Mouse (Mus musculus): Measurements from ENCODE around the gene Utp3. TPM values are rescaled to one million over a fixed set of nuclear protein-coding genes. Genes with fewer than 3 reads are reported as not detected.
"Not testable (repeated sequence)": the region's sequence is repeated elsewhere in the genome, so short reads cannot be mapped to it uniquely, and the experiment has no call there.

The Utp3 gene
- polyA plus RNA-seq, 1 experiment from 2014 or later = 36.4 TPM

DNA sequence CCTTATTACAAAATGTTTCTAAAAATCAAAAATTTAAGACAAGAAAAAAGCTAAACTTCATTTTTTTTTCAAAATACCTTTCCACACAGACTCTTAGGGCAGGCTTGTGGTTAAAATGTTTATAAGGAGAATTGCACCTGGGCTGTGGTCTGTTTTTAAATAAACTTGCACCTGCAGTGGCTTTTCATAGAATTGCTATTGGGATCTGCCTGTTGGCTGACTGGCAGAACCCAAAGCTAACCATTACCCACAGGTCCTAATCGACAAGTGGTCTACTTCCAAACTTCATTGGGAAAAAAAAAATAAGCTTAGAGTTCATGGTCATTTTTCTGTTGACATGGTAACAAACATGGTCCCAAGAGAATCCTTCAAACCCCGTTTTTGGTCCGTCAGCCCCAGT is 19.6 kb upstream of the Utp3 start:
- ATAC-seq (no peak), DNase-seq (ENCODE audit: low spot score) (no peak)
- 66% methylated on average over 3 of the region's 3 CpGs for WGBS
- H3K36me3 ChIP-seq (ENCODE audit: insufficient read depth, low read length) = no peaks in the 10 kb centered on the region
- no peaks in the 10 kb centered on the region for H3K4me1 ChIP-seq (ENCODE audit: insufficient read depth, low read depth, low read length)
- no peak overlapping the region for H3K4me3 ChIP-seq (ENCODE audit: low read depth, low read length)
- H3K4me2 ChIP-seq (replicated peaks; ENCODE audit: low read depth, low read length) = no peak overlapping the region
- H3K9me3 ChIP-seq (ENCODE audit: low read length) = no peaks in the 10 kb centered on the region
- H3K27me3 ChIP-seq (replicated peaks; ENCODE audit: insufficient read depth, low read length) = no peaks in the 10 kb centered on the region
- H3K27ac ChIP-seq (ENCODE audit: low read length) = no peak overlapping the region
- TF ChIP-seq CTCF (IDR thresholded peaks at IDR 0.05) = no peak
- no peak for TF ChIP-seq EP300 (IDR thresholded peaks at IDR 0.05)
- H3K9ac ChIP-seq (replicated peaks; ENCODE audit: low read depth) = no peak overlapping the region

DNA sequence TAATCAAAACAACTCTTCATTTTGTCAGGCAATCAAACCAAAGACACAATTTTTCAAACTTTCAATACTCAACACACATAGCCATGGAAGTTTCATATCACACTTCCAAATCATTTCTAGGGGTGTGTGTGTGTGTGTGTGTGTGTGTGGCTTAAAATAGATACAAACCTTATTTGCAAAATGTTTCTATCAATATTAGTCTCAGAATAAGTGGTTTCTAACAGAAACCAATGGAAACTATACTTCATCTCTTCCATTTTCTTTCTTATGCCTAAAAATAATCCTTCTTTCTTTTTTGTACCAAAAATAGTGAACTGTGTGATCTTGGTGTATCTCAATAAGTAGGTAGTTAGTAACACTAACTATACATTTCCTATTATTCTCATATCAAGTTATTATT is 13.4 kb upstream of the Utp3 start:
- H3K4me3 ChIP-seq (ENCODE audit: low read depth, low read length) = no peak overlapping the region
- H3K27me3 ChIP-seq (replicated peaks; ENCODE audit: insufficient read depth, low read length) = no peaks in the 10 kb centered on the region
- no peak overlapping the region for H3K27ac ChIP-seq (ENCODE audit: low read length)
- no peak overlapping the region for H3K9ac ChIP-seq (replicated peaks; ENCODE audit: low read depth)
- H3K36me3 ChIP-seq (ENCODE audit: insufficient read depth, low read length) = no peaks in the 10 kb centered on the region
- H3K9me3 ChIP-seq (ENCODE audit: low read length) = no peaks in the 10 kb centered on the region
- H3K4me1 ChIP-seq (ENCODE audit: insufficient read depth, low read depth, low read length) = no peaks in the 10 kb centered on the region
- TF ChIP-seq CTCF (IDR thresholded peaks at IDR 0.05) (no peak), EP300 (IDR thresholded peaks at IDR 0.05) (no peak)
- no peak for DNase-seq (ENCODE audit: low spot score)
- ATAC-seq = no peak
- no peak overlapping the region for H3K4me2 ChIP-seq (replicated peaks; ENCODE audit: low read depth, low read length)

GRCm38 (mm10) chr5:88542651-88543282 is 11.5 kb upstream of the Utp3 start:
- Histone ChIP-seq H3K27ac (ENCODE audit: low read length) (no peak overlapping the region), H3K4me3 (ENCODE audit: low read depth, low read length) (no peak overlapping the region), H3K4me1 (ENCODE audit: insufficient read depth, low read depth, low read length) (no peaks in the 10 kb centered on the region), H3K36me3 (ENCODE audit: insufficient read depth, low read length) (no peaks in the 10 kb centered on the region), H3K27me3 (replicated peaks; ENCODE audit: insufficient read depth, low read length) (no peaks in the 10 kb centered on the region), H3K9me3 (ENCODE audit: low read length) (no peaks in the 10 kb centered on the region), H3K4me2 (replicated peaks; ENCODE audit: low read depth, low read length) (no peak overlapping the region), H3K9ac (replicated peaks; ENCODE audit: low read depth) (no peak overlapping the region)
- peak; percentile 81 for TF ChIP-seq CTCF (IDR thresholded peaks at IDR 0.05)
- TF ChIP-seq EP300 (IDR thresholded peaks at IDR 0.05) = no peak
- DNase-seq (ENCODE audit: low spot score) (peak; percentile 78), ATAC-seq (peak; percentile 68)
- WGBS = 60% methylated on average over 5 of the region's 5 CpGs

DNA sequence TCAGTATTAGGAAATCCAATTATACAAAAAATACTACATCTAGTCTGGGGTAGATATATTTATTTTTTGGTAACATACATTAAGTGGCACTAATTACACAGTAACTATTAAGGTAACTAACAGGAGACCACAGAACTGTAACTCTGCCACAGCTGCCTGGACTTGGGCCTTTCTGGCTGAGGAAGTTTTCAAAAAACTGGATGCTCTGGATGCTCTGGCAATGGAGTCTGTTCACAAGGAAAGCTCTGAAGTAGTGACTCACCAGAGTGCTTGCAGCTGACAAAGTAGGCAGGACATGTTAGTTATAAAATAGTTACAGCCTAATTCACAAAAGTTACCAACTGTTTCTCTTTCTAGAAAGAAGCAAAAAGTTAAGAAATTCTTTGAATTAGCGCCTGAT is 9.9 kb upstream of the Utp3 start:
- WGBS = 90% methylated on average over 1 of the region's 1 CpGs
- not testable (repeated sequence) for H3K4me3 ChIP-seq (ENCODE audit: low read depth, low read length); H3K36me3 ChIP-seq (ENCODE audit: insufficient read depth, low read length); H3K9me3 ChIP-seq (ENCODE audit: low read length); H3K4me1 ChIP-seq (ENCODE audit: insufficient read depth, low read depth, low read length); H3K4me2 ChIP-seq (replicated peaks; ENCODE audit: low read depth, low read length); DNase-seq (ENCODE audit: low spot score); H3K27ac ChIP-seq (ENCODE audit: low read length); H3K27me3 ChIP-seq (replicated peaks; ENCODE audit: insufficient read depth, low read length); H3K9ac ChIP-seq (replicated peaks; ENCODE audit: low read depth); ATAC-seq

DNA sequence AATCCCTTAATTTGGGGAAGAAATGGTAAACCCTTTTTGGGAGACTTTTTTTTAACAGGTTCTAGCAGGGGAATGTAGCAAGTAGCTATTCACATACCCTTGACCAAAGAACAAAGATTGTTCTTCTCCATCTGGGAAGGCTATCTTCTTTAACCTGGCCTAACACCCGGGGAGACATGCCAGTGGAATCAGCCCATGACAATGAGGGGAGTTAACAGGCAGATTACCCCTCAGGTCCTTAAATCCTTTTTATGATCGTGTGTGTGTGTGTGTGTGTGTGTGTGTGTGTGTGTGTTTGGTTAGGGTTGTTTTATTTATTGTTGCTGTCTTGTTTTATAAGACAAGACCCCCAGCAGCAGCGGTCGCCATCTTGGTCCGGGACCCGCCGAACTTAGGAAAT is 8.7 kb upstream of the Utp3 start:
- TF ChIP-seq CTCF (IDR thresholded peaks at IDR 0.05) = no peak
- TF ChIP-seq EP300 (IDR thresholded peaks at IDR 0.05) = no peak
- DNase-seq (ENCODE audit: low spot score) (no peak), ATAC-seq (no peak)
- Histone ChIP-seq H3K27me3 (replicated peaks; ENCODE audit: insufficient read depth, low read length) (no peaks in the 10 kb centered on the region), H3K4me2 (replicated peaks; ENCODE audit: low read depth, low read length) (no peak overlapping the region), H3K9ac (replicated peaks; ENCODE audit: low read depth) (no peak overlapping the region), H3K9me3 (ENCODE audit: low read length) (no peaks in the 10 kb centered on the region), H3K36me3 (ENCODE audit: insufficient read depth, low read length) (no peaks in the 10 kb centered on the region), H3K27ac (ENCODE audit: low read length) (no peak overlapping the region), H3K4me3 (ENCODE audit: low read depth, low read length) (no peak overlapping the region), H3K4me1 (ENCODE audit: insufficient read depth, low read depth, low read length) (no peaks in the 10 kb centered on the region)
- 80% methylated on average over 7 of the region's 7 CpGs for WGBS

GRCm38 (mm10) chr5:88553271-88554085 is 784 bp upstream of the Utp3 start:
- peak; percentile 49 for DNase-seq (ENCODE audit: low spot score)
- Histone ChIP-seq H3K4me1 (ENCODE audit: insufficient read depth, low read depth, low read length) (peaks cover 9% of the 10 kb centered on the region), H3K27me3 (replicated peaks; ENCODE audit: insufficient read depth, low read length) (no peaks in the 10 kb centered on the region)

More at GRCm38 (mm10) chr5:88553271-88554085, 784 bp upstream of the Utp3 start:
- ATAC-seq = peak; percentile 43
- Histone ChIP-seq H3K4me3 (ENCODE audit: low read depth, low read length) (peak overlapping the region; percentile 81), H3K36me3 (ENCODE audit: insufficient read depth, low read length) (no peaks in the 10 kb centered on the region), H3K27ac (ENCODE audit: low read length) (peak overlapping the region; percentile 90), H3K9ac (replicated peaks; ENCODE audit: low read depth) (peak overlapping the region; percentile 45), H3K4me2 (replicated peaks; ENCODE audit: low read depth, low read length) (peak overlapping the region; percentile 64), H3K9me3 (ENCODE audit: low read length) (no peaks in the 10 kb centered on the region)
- 6% methylated on average over 29 of the region's 29 CpGs for WGBS
- TF ChIP-seq EP300 (IDR thresholded peaks at IDR 0.05) = no peak
- TF ChIP-seq CTCF (IDR thresholded peaks at IDR 0.05) = no peak

Measured in lung, postnatal 0 days (tissue).